Mouse (Mus musculus) limb, embryonic 12.5 days (tissue): ENCODE data around the gene Btbd8. TPM values are rescaled to one million over a fixed set of nuclear protein-coding genes. Genes with fewer than 3 reads are reported as not detected.

Experiments used
- ATAC-seq: fragments of 200-750 bp; cut with Nextera tagmentation; 2 replicates; pipeline ENCODE4 v1.8.0; 2017; ENCODE audit warnings: low read depth, moderate TSS enrichment; ENCODE audit not compliant: insufficient number of reproducible peaks, insufficient read depth, low FRiP score, low TSS enrichment
- H3K27ac ChIP-seq: fragments of 300-500 bp; sonication (generic); 2 replicates; pipeline ENCODE4 v1.5.1; 2016; ENCODE audit warnings: mild to moderate bottlenecking, moderate library complexity
- H3K27me3 ChIP-seq: fragments of 300-500 bp; sonication (generic); 2 replicates; pipeline ENCODE4 v1.6.1; 2016; ENCODE audit warnings: mild to moderate bottlenecking, moderate library complexity
- H3K36me3 ChIP-seq: fragments of 300-500 bp; sonication (generic); 2 replicates; pipeline ENCODE4 v1.6.1; 2016; ENCODE audit warnings: mild to moderate bottlenecking, moderate library complexity
- H3K4me1 ChIP-seq: fragments of 300-500 bp; sonication (generic); replicated peaks from 2 replicates; pipeline ENCODE4 v1.6.1; 2016
- H3K4me2 ChIP-seq: fragments of 300-500 bp; sonication (generic); 2 replicates; pipeline ENCODE4 v1.6.1; 2016; ENCODE audit warnings: mild to moderate bottlenecking, moderate library complexity
- H3K4me3 ChIP-seq: fragments of 300-500 bp; sonication (generic); replicated peaks from 2 replicates; pipeline ENCODE4 v1.5.1; 2016; ENCODE audit warnings: mild to moderate bottlenecking
- H3K9ac ChIP-seq: fragments of 300-500 bp; sonication (generic); replicated peaks from 2 replicates; pipeline ENCODE4 v1.6.1; 2016; ENCODE audit warnings: mild to moderate bottlenecking, moderate library complexity
- H3K9me3 ChIP-seq: fragments of 300-500 bp; sonication (generic); 2 replicates; pipeline ENCODE4 v1.6.1; 2016; ENCODE audit warnings: mild to moderate bottlenecking, moderate library complexity
- WGBS: fragments of 180-500 bp; shearing (Covaris S2); methylation state at CpG from one replicate; pipeline ENCODE4 v1.1.7; 2016; 5-methylcytosine and 5-hydroxymethylcytosine counted together
- polyA plus RNA-seq: library from polyadenylated mRNA; unstranded; fragments of >200 nt; fragmentation: Nextera tagmentation; extraction: Ambion mirVana; gene quantifications from 2 replicates; pipeline ENCODE4 v1.2.1, GENCODE M21; 2016

Gene Btbd8
- polyA plus RNA-seq, 1 experiment from 2014 or later = 6.7 TPM

DNA sequence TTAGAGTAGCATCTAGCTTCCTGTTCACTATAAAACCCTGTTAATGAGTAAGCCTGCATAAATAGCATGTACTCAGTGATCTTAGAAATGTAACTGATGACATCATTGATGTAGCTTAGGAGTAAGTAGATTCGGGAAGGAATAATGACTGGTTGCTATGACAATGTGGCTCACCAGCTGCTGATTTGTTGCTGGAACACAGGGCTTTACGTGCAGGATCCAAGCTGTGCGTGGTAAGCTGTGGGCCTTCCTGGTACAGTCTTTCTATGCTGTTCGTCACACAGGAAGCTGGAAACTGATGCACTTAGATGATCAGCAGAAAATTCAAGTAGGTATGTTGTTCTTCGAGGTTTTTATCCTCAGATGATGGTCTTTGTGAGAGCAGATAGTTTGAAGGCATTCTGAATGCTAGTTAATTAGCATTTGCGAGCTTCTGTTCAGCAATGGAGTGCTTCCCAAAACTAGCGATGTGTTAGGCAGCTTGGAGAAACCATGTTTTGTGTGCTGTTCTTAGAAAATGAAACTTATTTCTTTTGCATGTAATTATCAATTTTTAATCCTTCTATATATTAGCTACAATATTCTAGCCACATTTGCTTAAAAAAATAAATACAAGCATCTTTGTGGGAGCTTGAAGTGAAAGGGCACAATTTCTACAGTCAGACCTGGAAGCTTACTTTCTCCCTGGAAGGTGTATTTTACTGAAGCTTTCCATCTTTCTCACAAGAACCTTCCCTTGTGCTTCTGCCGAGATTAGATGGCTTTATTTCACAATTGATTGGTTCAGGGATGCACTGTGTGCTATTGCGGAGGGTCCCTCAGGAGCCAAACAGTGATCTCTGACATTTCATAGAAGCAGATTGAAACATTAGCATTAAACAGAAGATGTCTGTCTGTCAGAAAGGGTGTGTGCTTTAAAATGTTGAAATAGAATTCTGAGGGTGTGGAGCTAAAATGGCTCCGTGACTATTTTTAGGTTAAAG is 60.0 kb downstream of the Btbd8 start:
- no peak overlapping the region for H3K27ac ChIP-seq

DNA sequence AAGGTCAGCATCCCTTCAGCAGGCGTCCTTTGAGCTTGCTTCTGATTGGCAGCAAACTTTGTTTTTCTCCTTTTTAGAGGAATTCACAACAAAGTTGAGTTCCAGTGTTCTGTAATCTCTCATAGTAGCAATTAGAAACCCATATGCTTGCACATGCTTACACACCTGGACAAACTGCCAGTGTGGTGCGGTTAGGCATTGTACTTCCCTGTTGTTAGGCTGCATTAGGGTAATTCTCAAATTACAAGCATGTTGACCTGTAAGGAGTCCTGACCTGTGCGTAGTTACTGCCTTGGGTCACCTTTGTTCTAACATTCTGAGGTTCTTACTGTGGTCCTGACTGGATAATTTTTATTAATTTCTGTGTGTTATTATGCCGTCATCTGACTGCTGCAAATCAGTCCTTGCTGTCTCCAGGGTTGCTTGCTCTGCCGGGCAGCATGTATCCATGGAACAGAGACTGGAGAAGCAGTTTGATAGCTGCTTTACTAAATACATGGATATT is 61.1 kb downstream of the Btbd8 start:
- Histone ChIP-seq H3K9me3 (0 out of 2 replicates have a peak, but pooled peaks cover 4% of the 10 kb centered on the region), H3K4me3 (no peak overlapping the region), H3K4me1 (peaks cover 9% of the 10 kb centered on the region), H3K9ac (no peak overlapping the region), H3K4me2 (no peak overlapping the region), H3K36me3 (peaks cover 10% of the 10 kb centered on the region), H3K27me3 (no peaks in the 10 kb centered on the region), H3K27ac (no peak overlapping the region)
- ATAC-seq = no peak
- WGBS = 56% methylated on average over 5 of the region's 5 CpGs

More for the DNA sequence above, 60.0 kb downstream of the Btbd8 start:
- peaks cover 7% of the 10 kb centered on the region for H3K36me3 ChIP-seq
- no peak overlapping the region for H3K4me2 ChIP-seq
- no peak overlapping the region for H3K4me3 ChIP-seq
- 67% methylated on average over 10 of the region's 10 CpGs for WGBS
- no peaks in the 10 kb centered on the region for H3K27me3 ChIP-seq
- peaks cover 9% of the 10 kb centered on the region for H3K4me1 ChIP-seq
- no peak overlapping the region for H3K9ac ChIP-seq
- H3K9me3 ChIP-seq = 0 out of 2 replicates have a peak, but pooled peaks cover 4% of the 10 kb centered on the region
- no peak for ATAC-seq

DNA sequence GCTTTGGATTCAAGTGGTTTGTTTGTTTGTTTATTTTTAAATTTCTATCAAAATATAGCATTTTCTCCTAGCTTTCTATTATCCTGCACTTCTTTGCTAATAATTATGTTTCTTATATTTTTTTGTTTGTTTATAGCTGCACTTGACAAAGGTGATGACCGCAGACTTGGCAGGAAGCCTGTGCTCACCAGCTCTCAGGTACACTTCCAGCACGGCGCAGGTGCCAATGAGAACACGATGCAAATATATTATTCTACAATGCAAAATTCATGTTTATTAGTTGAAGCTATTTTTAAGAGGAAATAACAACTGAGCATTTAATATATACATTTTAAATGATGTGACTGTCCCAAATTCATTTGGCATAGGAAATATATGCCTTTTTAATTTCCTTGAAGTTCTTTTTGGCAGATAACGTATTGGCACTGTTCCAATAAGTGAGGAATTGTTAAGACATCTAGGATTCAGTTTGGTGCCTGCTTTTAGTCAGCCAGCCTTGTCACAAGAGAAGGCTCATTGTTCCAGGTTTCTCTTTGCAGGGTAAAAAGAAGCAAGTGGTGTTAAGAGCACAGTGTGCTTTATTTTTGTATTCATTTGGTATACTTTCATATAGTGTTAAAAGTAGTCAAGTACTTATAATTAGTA is 62.2 kb downstream of the Btbd8 start:
- H3K36me3 ChIP-seq = peaks cover 10% of the 10 kb centered on the region; the same call in 1 of the 2 replicates
- no peak overlapping the region for H3K27ac ChIP-seq
- H3K4me2 ChIP-seq = no peak overlapping the region
- no peak overlapping the region for H3K9ac ChIP-seq
- H3K4me1 ChIP-seq = peaks cover 9% of the 10 kb centered on the region
- no peaks in the 10 kb centered on the region for H3K9me3 ChIP-seq
- ATAC-seq = no peak
- H3K27me3 ChIP-seq = no peaks in the 10 kb centered on the region
- WGBS = 89% methylated on average over 5 of the region's 5 CpGs
- no peak overlapping the region for H3K4me3 ChIP-seq

DNA sequence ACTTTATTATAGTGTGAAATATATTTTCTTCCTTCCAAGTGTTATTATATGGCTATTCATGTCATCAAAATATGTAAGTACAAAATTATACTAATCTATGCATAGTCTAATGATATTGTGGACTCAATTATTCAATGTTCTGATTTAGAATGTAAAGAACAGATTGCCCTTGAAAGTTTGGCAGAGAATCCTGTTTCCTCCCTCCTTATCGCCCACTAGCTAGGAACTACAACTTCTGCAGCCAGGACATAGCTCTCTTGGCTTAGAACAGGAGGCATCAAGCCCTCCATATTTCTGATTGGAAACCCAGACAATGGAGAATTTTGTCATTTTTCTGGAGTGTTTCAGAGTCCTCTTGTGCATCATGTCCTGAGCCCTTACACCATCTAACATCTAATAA is 62.9 kb downstream of the Btbd8 start:
- Histone ChIP-seq H3K4me1 (peaks cover 9% of the 10 kb centered on the region), H3K4me3 (no peak overlapping the region), H3K27ac (no peak overlapping the region), H3K36me3 (peaks cover 10% of the 10 kb centered on the region; the same call in 1 of the 2 replicates), H3K9me3 (no peaks in the 10 kb centered on the region), H3K4me2 (no peak overlapping the region), H3K9ac (no peak overlapping the region), H3K27me3 (no peaks in the 10 kb centered on the region)
- 97% methylated on average over 1 of the region's 1 CpGs for WGBS
- ATAC-seq = no peak

DNA sequence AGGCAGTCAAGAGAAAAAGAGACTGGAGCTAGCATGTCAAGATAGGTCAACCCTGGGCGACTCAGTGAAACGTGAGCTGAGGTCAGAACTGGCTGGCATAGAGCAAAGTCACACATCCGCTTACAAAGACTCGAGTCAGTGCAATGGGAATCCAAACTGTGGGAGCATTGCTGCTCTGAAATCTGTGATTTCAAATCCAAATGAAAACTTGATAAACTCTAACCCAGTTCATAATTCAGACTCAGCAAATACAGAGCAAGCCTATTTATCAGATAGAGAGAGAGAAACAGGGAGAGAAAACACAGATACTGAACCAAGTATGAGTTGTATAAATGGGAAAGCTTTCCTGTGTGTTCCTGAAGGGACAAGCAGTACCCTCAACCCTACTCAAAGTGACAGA is 69.5 kb downstream of the Btbd8 start, which contains the start of gene Gm42669:
Gene Gm42669 (plus strand): TSS at position 301 of the 400 bp plus-strand sequence.
- no peaks in the 10 kb centered on the region for H3K9me3 ChIP-seq
- no peak within 1 kb of the TSS for H3K4me3 ChIP-seq
- 73% methylated on average over 4 of the region's 4 CpGs for WGBS
- H3K27ac ChIP-seq = no peak within 1 kb of the TSS
- ATAC-seq = no peak
- H3K4me2 ChIP-seq = no peak within 1 kb of the TSS
- H3K27me3 ChIP-seq = no peaks in the 10 kb centered on the region
- H3K9ac ChIP-seq = no peak within 1 kb of the TSS
- H3K4me1 ChIP-seq = no peaks in the 10 kb centered on the region
- H3K36me3 ChIP-seq = peaks cover 18% of the 10 kb centered on the region; the same call in 1 of the 2 replicates

DNA sequence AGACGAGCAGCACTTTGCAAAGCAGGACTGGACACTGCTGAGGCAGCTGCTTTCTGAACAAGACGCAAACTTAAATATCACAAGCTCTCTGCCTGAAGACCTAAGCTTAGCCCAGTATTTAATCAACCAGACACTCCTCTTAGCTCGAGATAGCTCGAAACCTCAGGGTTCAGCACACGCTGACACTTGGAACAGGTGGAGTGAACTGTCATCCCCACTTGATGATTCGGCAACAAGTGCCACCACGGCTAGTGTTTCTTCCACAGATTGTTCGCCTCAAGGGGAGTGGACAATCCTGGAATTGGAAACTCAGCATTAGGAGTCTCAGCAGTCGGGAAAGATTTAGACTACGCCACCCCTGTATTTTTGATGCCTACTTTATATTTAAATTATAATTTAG is 72.7 kb downstream of the Btbd8 start:
- WGBS = 86% methylated on average over 10 of the region's 10 CpGs
- ATAC-seq = no peak
- Histone ChIP-seq H3K36me3 (peaks cover 8% of the 10 kb centered on the region; the same call in 1 of the 2 replicates), H3K27ac (no peak overlapping the region), H3K4me3 (no peak overlapping the region), H3K4me1 (no peaks in the 10 kb centered on the region), H3K9me3 (no peaks in the 10 kb centered on the region), H3K4me2 (no peak overlapping the region), H3K27me3 (no peaks in the 10 kb centered on the region), H3K9ac (no peak overlapping the region)

DNA sequence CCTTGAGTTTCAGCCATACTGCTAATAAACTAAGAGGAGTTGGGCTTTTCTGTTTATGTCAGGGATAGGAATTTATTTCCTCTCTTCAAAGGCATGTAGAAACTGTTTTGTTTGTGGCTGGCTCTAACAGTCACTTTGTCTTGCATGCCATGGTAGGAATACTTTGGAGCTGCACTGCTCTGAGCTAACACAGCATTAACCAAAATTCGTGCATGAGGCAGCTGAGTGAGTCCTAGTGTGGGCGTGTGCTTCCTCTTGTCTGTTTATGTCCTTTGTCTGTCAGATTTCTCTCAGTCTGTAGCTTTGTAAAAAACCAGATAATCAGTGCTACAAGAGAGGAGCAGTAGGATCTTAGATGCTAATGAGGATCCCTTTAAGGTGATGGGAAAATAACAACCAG is 73.5 kb downstream of the Btbd8 start:
- Histone ChIP-seq H3K27ac (no peak overlapping the region), H3K4me1 (no peaks in the 10 kb centered on the region), H3K4me2 (no peak overlapping the region), H3K9me3 (no peaks in the 10 kb centered on the region), H3K36me3 (peaks cover 8% of the 10 kb centered on the region; the same call in 1 of the 2 replicates), H3K4me3 (no peak overlapping the region), H3K9ac (no peak overlapping the region), H3K27me3 (no peaks in the 10 kb centered on the region)
- WGBS = 58% methylated on average over 2 of the region's 2 CpGs
- ATAC-seq = no peak

DNA sequence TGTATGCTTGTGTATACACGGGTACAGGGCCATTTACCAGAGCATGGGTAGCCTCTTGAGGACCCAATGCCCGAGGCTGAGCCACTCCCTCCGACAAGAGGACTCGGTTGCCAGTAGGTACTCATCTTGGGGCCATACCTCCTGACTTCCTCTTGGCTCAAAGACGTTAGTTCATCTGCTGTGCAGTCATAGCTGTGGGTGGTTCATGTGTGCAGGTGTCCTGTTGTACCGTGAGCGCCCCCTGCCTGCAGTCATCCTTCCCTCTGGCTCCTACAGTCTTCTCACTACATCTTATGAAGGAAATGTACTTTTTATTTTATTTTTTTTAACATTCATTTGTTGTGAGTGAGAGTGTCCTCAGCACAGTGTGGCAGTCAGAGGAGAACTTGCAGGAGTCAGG is 75.8 kb downstream of the Btbd8 start:
- 52% methylated on average over 7 of the region's 7 CpGs for WGBS
- Histone ChIP-seq H3K27me3 (no peaks in the 10 kb centered on the region), H3K4me3 (no peak overlapping the region), H3K9ac (no peak overlapping the region), H3K9me3 (no peaks in the 10 kb centered on the region), H3K27ac (no peak overlapping the region), H3K36me3 (peaks cover 4% of the 10 kb centered on the region; the same call in 1 of the 2 replicates), H3K4me1 (no peaks in the 10 kb centered on the region), H3K4me2 (no peak overlapping the region)
- no peak for ATAC-seq

DNA sequence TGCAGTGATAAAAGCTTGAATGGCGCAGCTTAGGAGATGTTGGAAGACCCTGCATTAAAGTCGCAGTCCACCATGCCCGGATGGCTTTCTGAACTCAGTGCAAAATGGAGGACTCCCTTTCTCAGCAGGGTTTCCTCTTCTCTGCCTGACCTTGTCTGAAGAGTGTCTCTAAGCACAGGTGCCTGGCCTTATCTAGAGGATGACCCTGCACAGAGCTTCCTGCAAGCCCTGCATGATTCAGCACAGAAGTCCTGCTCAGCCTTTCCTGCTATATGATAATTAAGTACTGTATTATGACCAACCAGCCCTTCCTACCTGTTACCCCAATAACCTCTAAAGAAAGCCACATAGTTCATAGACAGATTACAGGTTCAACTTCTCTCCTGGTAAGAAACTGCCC is 77.7 kb downstream of the Btbd8 start:
- peaks cover 1% of the 10 kb centered on the region; the same call in 1 of the 2 replicates for H3K36me3 ChIP-seq
- H3K4me2 ChIP-seq = no peak overlapping the region
- H3K27ac ChIP-seq = no peak overlapping the region
- no peaks in the 10 kb centered on the region for H3K9me3 ChIP-seq
- 95% methylated on average over 3 of the region's 3 CpGs for WGBS
- no peaks in the 10 kb centered on the region for H3K27me3 ChIP-seq
- ATAC-seq = no peak
- H3K4me1 ChIP-seq = no peaks in the 10 kb centered on the region
- H3K4me3 ChIP-seq = no peak overlapping the region
- no peak overlapping the region for H3K9ac ChIP-seq

DNA sequence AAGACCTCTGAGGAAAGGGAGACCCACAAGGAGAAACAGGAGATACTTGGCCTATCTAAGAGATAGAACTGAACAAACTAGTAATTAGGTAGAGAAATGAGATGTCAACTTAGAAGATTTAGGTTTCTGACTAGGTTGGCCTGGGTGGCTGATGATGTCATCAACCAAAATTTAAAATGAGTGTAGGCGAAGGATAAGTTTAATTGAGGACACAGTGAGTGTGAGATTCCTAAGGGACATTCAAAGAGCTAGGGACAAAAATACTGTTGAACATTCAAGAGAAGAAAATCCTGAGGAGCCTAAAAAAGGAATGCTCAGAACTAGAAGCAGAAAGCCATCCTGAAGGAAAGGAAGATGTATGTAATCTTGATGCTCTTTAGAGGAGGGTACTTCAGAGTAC is 78.3 kb downstream of the Btbd8 start:
- Histone ChIP-seq H3K9ac (no peak overlapping the region), H3K27ac (no peak overlapping the region), H3K9me3 (no peaks in the 10 kb centered on the region), H3K4me3 (no peak overlapping the region), H3K36me3 (no peaks in the 10 kb centered on the region), H3K27me3 (no peaks in the 10 kb centered on the region), H3K4me1 (no peaks in the 10 kb centered on the region), H3K4me2 (no peak overlapping the region)
- 98% methylated on average over 1 of the region's 1 CpGs for WGBS
- ATAC-seq = no peak

DNA sequence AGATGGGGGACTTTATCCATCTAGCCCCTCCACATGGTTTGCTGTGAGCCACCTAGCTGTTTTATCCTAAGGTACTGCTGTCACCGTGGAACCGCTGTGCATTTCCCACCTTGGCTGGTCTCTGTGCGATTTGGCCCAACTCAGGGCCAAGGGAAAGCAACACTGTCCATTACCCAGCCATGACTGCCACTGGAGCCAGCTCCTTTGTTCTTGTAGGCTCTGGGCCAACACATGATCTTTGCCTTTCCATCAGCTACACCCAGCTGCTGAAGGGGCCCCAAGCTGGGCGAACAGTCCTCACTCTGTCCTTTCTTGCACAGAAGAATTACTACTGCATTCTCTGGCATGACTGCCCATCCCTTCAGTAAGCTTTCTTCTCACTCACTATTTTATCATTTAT is 80.8 kb downstream of the Btbd8 start:
- H3K4me1 ChIP-seq = no peaks in the 10 kb centered on the region

More for the DNA sequence above, 80.8 kb downstream of the Btbd8 start:
- H3K4me2 ChIP-seq = no peak overlapping the region
- no peaks in the 10 kb centered on the region for H3K36me3 ChIP-seq
- H3K9ac ChIP-seq = no peak overlapping the region
- 91% methylated on average over 4 of the region's 4 CpGs for WGBS
- H3K9me3 ChIP-seq = no peaks in the 10 kb centered on the region
- no peak for ATAC-seq
- H3K27ac ChIP-seq = no peak overlapping the region
- H3K4me3 ChIP-seq = no peak overlapping the region
- H3K27me3 ChIP-seq = no peaks in the 10 kb centered on the region
